Mouse (Mus musculus) forebrain, postnatal 0 days (tissue): Measurements from ENCODE around the gene Rps26. TPM values are rescaled to one million over a fixed set of nuclear protein-coding genes. Genes with fewer than 3 reads are reported as not detected.
A peak's percentile ranks its signal among the peaks of the same experiment; 100 is the strongest.

Experiments
- ATAC-seq: fragments of 200-750 bp; cut with Nextera tagmentation; 2 replicates; pipeline ENCODE4 v1.8.0; 2017; ENCODE audit warnings: mild to moderate bottlenecking, moderate library complexity
- DNase-seq: peaks from one replicate; pipeline ENCODE4 v3.0.0-alpha.2; 2015
- H3K27ac ChIP-seq: fragments of 300-500 bp; sonication (generic); 2 replicates; pipeline ENCODE4 v1.5.1; 2014; ENCODE audit warnings: low read depth, mild to moderate bottlenecking, antibody characterized with exemption, low read length, moderate library complexity, mixed read lengths
- H3K27me3 ChIP-seq: fragments of 300-500 bp; sonication (generic); 2 replicates; pipeline ENCODE4 v1.6.1; 2014; ENCODE audit warnings: mild to moderate bottlenecking, low read length, mixed read lengths; ENCODE audit not compliant: insufficient read depth
- H3K36me3 ChIP-seq: fragments of 300-500 bp; sonication (generic); 2 replicates; pipeline ENCODE4 v1.6.1; 2014; ENCODE audit warnings: mild to moderate bottlenecking, moderate library complexity; ENCODE audit not compliant: insufficient read depth
- H3K4me1 ChIP-seq: fragments of 300-500 bp; sonication (generic); 2 replicates; pipeline ENCODE4 v1.6.1; 2014; ENCODE audit warnings: antibody characterized with exemption; ENCODE audit not compliant: insufficient read depth
- H3K4me2 ChIP-seq: fragments of 300-500 bp; sonication (generic); 2 replicates; pipeline ENCODE4 v1.6.1; 2014; ENCODE audit warnings: low read depth, mild to moderate bottlenecking, moderate library complexity
- H3K4me3 ChIP-seq: fragments of 300-500 bp; sonication (generic); 2 replicates; pipeline ENCODE4 v1.5.1; 2014; ENCODE audit warnings: low read depth, low read length, mixed read lengths
- H3K9ac ChIP-seq: fragments of 300-500 bp; sonication (generic); 2 replicates; pipeline ENCODE4 v1.6.1; 2014; ENCODE audit warnings: mild to moderate bottlenecking
- H3K9me3 ChIP-seq: fragments of 300-500 bp; sonication (generic); 2 replicates; pipeline ENCODE4 v1.6.1; 2016; ENCODE audit warnings: low read length
- CTCF ChIP-seq: sonication (generic); IDR thresholded peaks from 2 replicates; pipeline ENCODE4 v1.5.1; 2016; ENCODE audit warnings: antibody characterized with exemption, control low read depth, low read depth
- WGBS: fragments of 180-500 bp; shearing (Covaris S2); extraction: QIAGEN DNeasy Blood & Tissue Kit; methylation state at CpG from one replicate; pipeline ENCODE4 v1.1.7; 2014; 5-methylcytosine and 5-hydroxymethylcytosine counted together
- polyA plus RNA-seq: library from polyadenylated mRNA; unstranded; fragments of >200 nt; fragmentation: Nextera tagmentation; extraction: Ambion mirVana; gene quantifications from 2 replicates; pipeline ENCODE4 v1.2.1, GENCODE M21; 2015
- total RNA-seq: library from RNA; depleted of rRNA; stranded (reverse); fragments of >200 nt; gene quantifications from 2 replicates; pipeline ENCODE4 v1.2.3, GENCODE M21; 2014; rRNA removed

Rps26 gene
- total RNA-seq (859 and 1,363 TPM in 2 replicates), polyA plus RNA-seq (436 and 640 TPM in 2 replicates)

DNA sequence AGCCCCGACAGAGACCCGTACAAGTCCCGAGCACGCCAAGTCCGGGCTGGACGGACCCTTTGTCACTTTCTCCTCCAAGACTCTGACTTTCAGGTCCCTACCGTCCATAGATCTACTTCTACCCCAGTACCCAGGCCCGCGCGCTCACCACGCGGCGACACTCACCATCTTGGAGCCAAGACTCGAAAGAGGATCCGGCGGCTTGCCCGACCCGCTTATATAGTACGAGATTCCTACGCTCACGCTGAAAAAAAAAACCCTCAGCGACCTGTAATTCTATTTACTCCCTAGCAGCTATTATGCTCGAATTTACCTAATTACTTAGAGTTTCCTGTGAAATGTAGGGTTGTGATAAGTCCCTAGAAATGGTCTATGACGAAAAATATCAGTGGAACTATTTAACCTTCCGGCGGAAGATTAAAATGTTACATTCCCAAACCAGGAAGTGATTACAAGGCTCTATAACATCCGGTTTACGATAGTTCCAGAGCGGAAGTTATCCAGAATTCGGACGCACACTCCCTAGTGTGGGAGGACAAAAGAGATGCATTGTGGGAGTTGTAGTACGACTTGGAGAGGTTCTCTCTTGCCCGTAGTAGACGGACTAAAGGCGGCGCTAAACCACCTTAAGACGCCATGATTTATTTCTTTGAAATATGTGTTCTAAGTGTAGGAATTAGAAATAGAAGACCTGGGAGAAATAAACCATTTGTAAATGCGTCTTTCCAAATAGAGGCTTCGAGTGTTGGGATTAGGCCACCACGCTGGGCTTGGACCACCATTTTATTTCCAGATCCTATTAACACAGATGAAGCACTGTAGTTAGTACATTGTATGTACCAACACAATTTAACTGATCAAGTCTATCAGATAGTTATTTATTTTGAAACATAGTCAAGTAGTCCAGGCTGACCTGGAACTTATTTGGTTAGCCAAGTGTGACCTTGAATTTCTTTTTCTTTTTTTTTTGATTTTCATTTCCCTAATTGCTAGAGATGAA is at the start of gene Rps26:
Gene Rps26 (minus strand): TSS at position 437 of the 1,000 bp plus-strand sequence.
- H3K4me2 ChIP-seq: peak within 1 kb of the TSS; percentile 76
- H3K27ac ChIP-seq: peak within 1 kb of the TSS; percentile 78
- peaks cover 22% of the 10 kb centered on the region for H3K36me3 ChIP-seq
- H3K4me3 ChIP-seq: peak within 1 kb of the TSS; percentile 57
- ATAC-seq: peak; percentile 98
- H3K9me3 ChIP-seq: no peaks in the 10 kb centered on the region
- H3K4me1 ChIP-seq: 0 out of 2 replicates have a peak, but pooled peaks cover 8% of the 10 kb centered on the region
- DNase-seq: peak; percentile 98
- peak within 1 kb of the TSS; percentile 75 for H3K9ac ChIP-seq
- H3K27me3 ChIP-seq: no peaks in the 10 kb centered on the region
- WGBS: under 1% methylated on average over 40 of the region's 40 CpGs
- peak; percentile 65 for TF ChIP-seq CTCF

DNA sequence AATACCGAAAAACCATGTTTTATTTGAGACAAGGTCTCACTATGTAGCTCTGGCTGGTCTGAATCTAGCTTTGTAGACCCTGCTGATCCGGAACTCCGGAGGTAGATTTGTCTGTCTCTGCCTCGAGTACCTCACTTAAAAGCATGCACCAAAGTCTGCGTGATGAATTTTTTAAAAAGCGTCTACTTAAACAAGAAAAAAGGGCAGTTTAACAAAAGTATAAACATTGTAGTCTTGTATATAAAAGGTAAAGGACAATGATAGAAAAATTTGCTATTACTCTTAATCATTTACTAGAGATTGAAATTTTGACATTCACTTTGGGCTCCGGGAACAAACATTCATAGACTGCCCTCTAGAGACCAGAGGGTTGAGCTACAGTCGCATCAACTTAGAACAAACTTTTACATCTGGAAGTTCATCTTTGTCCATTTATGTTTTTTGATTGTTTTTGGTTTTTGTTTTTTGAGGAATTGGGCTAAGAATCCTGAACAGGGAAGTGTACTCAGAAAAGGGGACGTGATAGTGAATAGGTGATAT is 48.0 kb upstream of the Rps26 start:
- peak; percentile 56 for DNase-seq

DNA sequence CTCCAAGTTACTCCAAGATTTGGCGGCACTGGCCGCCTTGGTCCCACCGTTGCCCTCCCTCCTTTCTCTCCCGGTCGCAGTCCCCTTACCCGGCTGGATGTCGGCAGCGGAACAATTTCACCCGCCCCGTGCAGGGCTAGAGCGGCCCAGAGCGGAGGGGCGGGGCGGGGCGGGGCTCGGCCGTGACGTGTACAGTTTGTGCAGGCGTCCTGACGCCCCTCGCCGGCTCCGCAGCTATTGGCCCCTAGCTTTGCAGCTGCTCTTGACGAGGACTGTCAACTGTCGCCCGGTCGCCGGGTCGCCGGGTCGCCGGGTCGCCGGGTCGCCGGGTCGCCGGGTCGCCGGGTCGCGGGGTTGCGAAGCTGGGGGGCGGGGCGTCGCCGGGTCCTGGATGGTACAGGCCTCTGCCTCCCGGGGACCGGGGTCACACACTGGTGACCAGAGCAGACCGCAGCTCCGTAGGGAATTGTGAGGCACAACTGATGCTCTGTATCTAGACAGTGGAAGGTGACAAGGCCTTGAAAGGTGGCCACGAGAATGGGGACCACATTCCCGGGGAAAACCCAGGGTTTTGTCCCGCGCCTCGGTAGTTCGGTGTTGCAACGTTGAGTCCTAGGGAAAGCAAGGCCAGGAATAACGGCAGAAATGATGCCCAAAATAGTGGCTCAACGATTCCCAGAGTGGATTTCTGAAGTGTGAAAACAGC is 47.4 kb upstream of the Rps26 start, which contains the start of gene Suox:
Gene Suox (minus strand): TSS at position 311 of the 706 bp plus-strand sequence.
- peak; percentile 85 for DNase-seq
- peak; percentile 94 for ATAC-seq
- no peak for TF ChIP-seq CTCF
- Histone ChIP-seq H3K4me1 (peaks cover 6% of the 10 kb centered on the region; the same call in 1 of the 2 replicates), H3K27me3 (no peaks in the 10 kb centered on the region), H3K4me2 (peak within 1 kb of the TSS; percentile 95), H3K4me3 (peak within 1 kb of the TSS; percentile 67), H3K36me3 (peaks cover 8% of the 10 kb centered on the region; the same call in 1 of the 2 replicates), H3K9me3 (no peaks in the 10 kb centered on the region), H3K9ac (peak within 1 kb of the TSS; percentile 58), H3K27ac (peak within 1 kb of the TSS; percentile 45; the same call in 1 of the 2 replicates)
- under 1% methylated on average over 60 of the region's 60 CpGs for WGBS

More for the DNA sequence above, 48.0 kb upstream of the Rps26 start:
- Histone ChIP-seq H3K27me3 (no peaks in the 10 kb centered on the region), H3K27ac (peak overlapping the region; percentile 40; the same call in 1 of the 2 replicates), H3K4me1 (peaks cover 6% of the 10 kb centered on the region; the same call in 1 of the 2 replicates), H3K4me3 (peak overlapping the region; percentile 67), H3K4me2 (peak overlapping the region; percentile 95), H3K9ac (peak overlapping the region; percentile 58), H3K9me3 (no peaks in the 10 kb centered on the region), H3K36me3 (peaks cover 13% of the 10 kb centered on the region)
- ATAC-seq: peak; percentile 5; the same call in 1 of the 2 replicates
- WGBS: 2% methylated on average over 9 of the region's 9 CpGs
- TF ChIP-seq CTCF: peak; percentile 72

DNA sequence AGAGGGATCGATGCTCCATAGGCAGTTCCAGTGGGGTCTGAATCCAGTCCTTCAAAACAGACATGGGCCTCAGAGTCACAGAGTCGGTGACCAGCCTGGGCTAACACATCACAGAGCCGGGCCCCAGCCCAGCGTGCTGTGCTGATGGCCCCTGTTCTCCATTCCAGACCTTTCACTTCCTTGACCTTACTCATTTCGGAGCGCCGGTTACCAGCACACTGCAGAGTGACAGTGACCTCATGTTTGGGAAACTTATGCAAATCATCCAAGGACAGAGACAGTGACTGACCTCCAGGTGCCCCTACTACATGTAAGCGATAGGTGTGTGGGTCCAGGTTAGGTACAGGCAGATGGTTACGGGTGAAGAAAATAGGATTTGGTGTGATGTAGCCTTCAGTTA is 44.6 kb upstream of the Rps26 start:
- Histone ChIP-seq H3K27ac (no peak overlapping the region), H3K4me3 (no peak overlapping the region), H3K9me3 (no peaks in the 10 kb centered on the region), H3K27me3 (no peaks in the 10 kb centered on the region), H3K4me2 (no peak overlapping the region), H3K4me1 (peaks cover 12% of the 10 kb centered on the region; the same call in 1 of the 2 replicates), H3K9ac (no peak overlapping the region), H3K36me3 (peaks cover 8% of the 10 kb centered on the region; the same call in 1 of the 2 replicates)
- 90% methylated on average over 9 of the region's 9 CpGs for WGBS
- ATAC-seq (no peak), DNase-seq (no peak)
- TF ChIP-seq CTCF: no peak

DNA sequence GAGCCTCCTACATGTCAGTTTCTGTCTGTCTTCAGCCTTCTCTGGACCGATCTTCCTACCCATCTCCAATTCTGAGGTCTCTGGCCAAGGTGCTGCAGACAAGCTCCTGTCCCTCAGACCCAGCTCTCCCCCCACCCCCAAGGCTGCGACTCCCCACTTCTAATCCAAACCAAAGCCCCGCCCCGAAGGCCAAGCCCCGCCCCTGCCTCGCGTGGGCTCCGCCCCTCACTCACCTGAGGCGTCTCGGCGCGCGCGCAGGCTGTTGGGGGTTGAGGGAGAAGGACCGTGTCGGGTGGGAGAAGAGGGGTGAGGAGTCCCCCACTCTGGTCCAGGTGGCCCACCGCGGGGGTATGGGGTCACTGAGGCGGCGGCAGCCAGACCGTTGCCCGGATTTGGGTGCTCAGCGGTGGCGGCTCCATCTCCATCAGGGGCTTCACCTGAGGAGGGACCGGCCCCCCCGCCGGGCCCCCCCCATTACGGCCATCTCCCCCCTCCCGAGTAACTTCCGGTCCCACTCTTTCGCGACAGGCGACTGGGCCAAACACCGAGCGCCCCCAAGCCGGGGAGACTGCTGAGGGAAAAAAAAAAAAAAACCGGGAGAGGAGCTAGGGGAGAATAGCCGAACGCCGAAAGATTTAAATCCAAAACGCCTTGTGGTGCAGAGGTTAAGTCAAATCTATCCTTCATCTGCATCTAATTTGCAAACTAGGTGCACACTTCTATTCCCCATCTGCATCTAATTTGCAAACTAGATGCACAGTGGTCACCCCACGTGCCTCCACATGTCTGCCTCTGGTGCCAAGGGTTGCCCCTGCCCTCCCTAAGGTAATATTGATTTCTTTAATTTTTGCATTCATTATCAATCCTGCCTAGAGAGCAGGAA is 42.5 kb upstream of the Rps26 start:
- Histone ChIP-seq H3K4me1 (peaks cover 12% of the 10 kb centered on the region; the same call in 1 of the 2 replicates), H3K4me3 (peak overlapping the region; percentile 85), H3K9me3 (no peaks in the 10 kb centered on the region), H3K27ac (peak overlapping the region; percentile 81), H3K9ac (peak overlapping the region; percentile 80), H3K4me2 (peak overlapping the region; percentile 79), H3K36me3 (peaks cover 8% of the 10 kb centered on the region; the same call in 1 of the 2 replicates), H3K27me3 (no peaks in the 10 kb centered on the region)
- WGBS: under 1% methylated on average over 41 of the region's 42 CpGs
- ATAC-seq: peak; percentile 60
- DNase-seq: peak; percentile 71
- no peak for TF ChIP-seq CTCF

DNA sequence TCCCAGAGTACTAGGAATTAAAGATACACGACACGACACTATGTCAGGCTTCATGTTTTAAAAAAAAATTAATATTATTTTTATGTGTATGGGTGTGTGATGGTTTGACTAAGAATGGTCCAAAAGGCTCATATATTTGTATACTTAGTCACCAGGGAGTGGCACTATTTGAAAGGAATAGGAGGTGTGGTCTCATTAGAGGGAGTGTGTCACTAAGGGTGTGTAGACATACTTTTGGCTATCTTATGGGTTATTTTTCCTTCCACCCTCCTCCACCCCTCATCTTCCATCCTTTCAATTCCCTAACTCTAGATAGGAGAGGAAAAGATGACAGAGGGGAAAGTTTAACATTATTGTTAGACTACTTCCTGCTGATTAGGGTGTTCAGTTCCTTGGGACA is 39.3 kb upstream of the Rps26 start:
- Histone ChIP-seq H3K9ac (no peak overlapping the region), H3K4me2 (no peak overlapping the region), H3K36me3 (no peaks in the 10 kb centered on the region), H3K4me1 (0 out of 2 replicates have a peak, but pooled peaks cover 6% of the 10 kb centered on the region), H3K27ac (no peak overlapping the region), H3K27me3 (no peaks in the 10 kb centered on the region), H3K4me3 (no peak overlapping the region), H3K9me3 (no peaks in the 10 kb centered on the region)
- no peak for ATAC-seq
- 97% methylated on average over 2 of the region's 2 CpGs for WGBS
- no peak for DNase-seq
- TF ChIP-seq CTCF: no peak
